ENCODE assay signal across 30 mouse cellular contexts in the genomic region with DNA sequence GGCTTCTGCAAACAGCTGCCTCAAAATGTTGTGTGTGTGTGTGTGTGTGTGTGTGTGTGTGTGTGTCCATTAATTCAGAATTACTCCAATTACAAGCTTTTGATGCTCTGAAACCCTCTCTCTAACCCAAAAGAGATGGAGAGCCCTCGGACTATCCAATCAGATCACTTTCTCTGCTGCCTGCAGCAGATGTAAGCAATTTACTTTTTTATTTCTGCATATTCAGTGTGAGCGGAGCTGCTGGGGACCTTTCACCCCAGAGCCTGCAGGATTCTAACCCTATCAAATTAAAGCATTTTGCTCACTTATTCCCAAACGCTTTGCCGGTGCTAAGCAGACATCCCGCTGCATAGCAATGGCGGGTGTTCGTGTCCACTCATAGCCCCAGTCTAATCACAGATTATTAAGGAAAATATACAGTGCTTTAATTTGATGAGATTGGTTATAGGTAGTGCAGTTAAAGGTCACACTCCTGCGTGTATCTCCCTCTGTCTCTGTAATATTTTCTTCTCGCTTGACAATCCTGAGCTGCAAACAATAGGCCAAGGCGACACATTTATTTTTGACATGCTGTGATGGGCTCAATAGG.
DNase-seq lines count a peak whose midpoint lies in the region; ATAC-seq and TF ChIP-seq lines count a peak whose summit lies in the region.
"Had no signal": no experiment of that assay in that cellular context is flagged by ENCODE, and none has a peak within 500 bp of the region (broad histone marks: within the 10 kb centered on the region; RNA-seq: fewer than 3 reads in every experiment).

No protein-coding gene starts in this region.

- no peaks in the 10 kb centered on the region for H3K4me1 ChIP-seq in testis, adult 2 months (ENCODE audit: control insufficient read depth, insufficient read depth, low read length)
- peaks cover 3% of the 10 kb centered on the region; the same call in 1 of the 2 replicates for H3K4me1 ChIP-seq in forebrain, embryonic 14.5 days (ENCODE audit: control insufficient read depth, insufficient read depth, low read length)
- H3K4me1 ChIP-seq: intestine, embryonic 15.5 days; neural tube, embryonic 12.5 days had no signal

- WGBS in forebrain, embryonic 14.5 days: 79% methylated on average over 10 of the region's 10 CpGs

- no peak overlapping the region for H3K9ac ChIP-seq in forebrain, embryonic 14.5 days (ENCODE audit: low read length)
- H3K9ac ChIP-seq: embryonic facial prominence, embryonic 13.5 days; intestine, embryonic 15.5 days; liver, embryonic 14.5 days; neural tube, embryonic 12.5 days had no signal

- H3K9me3 ChIP-seq in forebrain, embryonic 14.5 days (replicated peaks; ENCODE audit: control insufficient read depth, low read length): no peaks in the 10 kb centered on the region
- H3K9me3 ChIP-seq: embryonic facial prominence, embryonic 13.5 days; hindbrain, embryonic 10.5 days; intestine, embryonic 15.5 days; neural tube, embryonic 12.5 days had no signal

- H3K4me2 ChIP-seq in forebrain, embryonic 14.5 days (ENCODE audit: low read length): no peak overlapping the region
- H3K4me2 ChIP-seq: embryonic facial prominence, embryonic 13.5 days; intestine, embryonic 15.5 days; neural tube, embryonic 12.5 days had no signal

- peak; percentile 12 for DNase-seq in kidney, postnatal 14 days
- no peak for DNase-seq in kidney, postnatal 4 days
- no peak for DNase-seq in testis, postnatal 14 days (ENCODE audit: low spot score)
- peak; percentile 39 for DNase-seq in forebrain, embryonic 14.5 days (ENCODE audit: low spot score)
- no peak for DNase-seq in natural killer cell, adult 2 months (ENCODE audit: low spot score in 2 of 2)
- DNase-seq: adrenal gland, adult 2 months; adrenal gland, postnatal 36 days; B cell, adult 2 months; cerebellum, adult 2 months; cerebellum, postnatal 14 days; gastrocnemius, postnatal 14 days; heart, postnatal 14 days; kidney, adult 2 months; layer of hippocampus, adult 9-11 months; liver; lung, adult 2 months; lung, postnatal 10 days; right cerebral cortex, adult 18-20 months; spleen, adult 18-20 months; thymus, adult 2 months; thymus, postnatal 4 days had no signal

- H3K27me3 ChIP-seq in testis, adult 2 months (ENCODE audit: control insufficient read depth, insufficient read depth, low read length): no peaks in the 10 kb centered on the region
- H3K27me3 ChIP-seq in forebrain, embryonic 14.5 days (replicated peaks; ENCODE audit: control insufficient read depth, insufficient read depth, low read length): no peaks in the 10 kb centered on the region
- H3K27me3 ChIP-seq: intestine, embryonic 15.5 days; neural tube, embryonic 12.5 days had no signal

- ATAC-seq in forebrain, embryonic 14.5 days: peak; percentile 65
- ATAC-seq: activated CD4-positive, CD25-positive, alpha-beta regulatory T cell, adult 4 months; hindbrain, embryonic 16.5 days; intestine, embryonic 15.5 days had no signal

- H3K36me3 ChIP-seq in testis, adult 2 months (ENCODE audit: control insufficient read depth, insufficient read depth, low read length): no peaks in the 10 kb centered on the region
- no peaks in the 10 kb centered on the region for H3K36me3 ChIP-seq in forebrain, embryonic 14.5 days (ENCODE audit: control insufficient read depth, insufficient read depth, low read length)
- H3K36me3 ChIP-seq: embryonic facial prominence, embryonic 13.5 days; hindbrain, embryonic 10.5 days; intestine, embryonic 15.5 days; neural tube, embryonic 12.5 days had no signal

- H3K27ac ChIP-seq in testis, adult 2 months (ENCODE audit: control insufficient read depth, insufficient read depth, low read depth, low read length): 0 out of 2 replicates have a peak overlapping the region, but pooled peaks have one; percentile 13
- H3K27ac ChIP-seq in forebrain, embryonic 14.5 days (ENCODE audit: low read depth, low read length): no peak overlapping the region
- H3K27ac ChIP-seq: embryonic facial prominence, embryonic 13.5 days; intestine, embryonic 15.5 days; liver, embryonic 14.5 days; macrophage; neural tube, embryonic 12.5 days had no signal

- no peak for TF ChIP-seq CTCF in testis, adult 2 months (IDR thresholded peaks at IDR 0.05; ENCODE audit: control insufficient read depth, insufficient read depth, insufficient replicate concordance, low read depth, low read length)

- no peak for TF ChIP-seq POLR2A in testis, adult 2 months (IDR thresholded peaks at IDR 0.05; ENCODE audit: control insufficient read depth, low read depth, low read length)

- no peak overlapping the region for H3K4me3 ChIP-seq in testis, adult 2 months (ENCODE audit: control insufficient read depth, low read depth, low read length)
- no peak overlapping the region for H3K4me3 ChIP-seq in forebrain, embryonic 14.5 days (ENCODE audit: low read depth, low read length)
- H3K4me3 ChIP-seq: embryonic facial prominence, embryonic 13.5 days; hindbrain, embryonic 10.5 days; intestine, embryonic 15.5 days; neural tube, embryonic 12.5 days had no signal

Comparison
In these comparisons a context has a peak if more than half of its experiments do, and no peak if none do; other contexts are left out.
1. DNase-seq: peak in kidney, postnatal 14 days (single experiment) and forebrain, embryonic 14.5 days (single experiment); none in kidney, postnatal 4 days (0 of 2), testis, postnatal 14 days (single experiment) and natural killer cell, adult 2 months (0 of 2).